9 mouse cellular contexts compared by ENCODE assay signal in genomic region chr2:178244866-178245265, GRCm38 (mm10).
"Had no signal": no experiment of that assay in that cellular context is flagged by ENCODE, and none has a peak within 500 bp of the region (broad histone marks: within the 10 kb centered on the region; RNA-seq: fewer than 3 reads in every experiment).

No protein-coding gene starts in this region.

- DNase-seq: kidney, adult 9 months; kidney, postnatal 10 days; layer of hippocampus, postnatal 36 days; lung, embryonic 14.5 days; lung, postnatal 10 days; lung, postnatal 4 days; retina, postnatal 1 day; thymus, adult 2 months; thymus, postnatal 36 days had no signal
